Comparison of ENCODE assay signal across 8 mouse cellular contexts in the genomic region with DNA sequence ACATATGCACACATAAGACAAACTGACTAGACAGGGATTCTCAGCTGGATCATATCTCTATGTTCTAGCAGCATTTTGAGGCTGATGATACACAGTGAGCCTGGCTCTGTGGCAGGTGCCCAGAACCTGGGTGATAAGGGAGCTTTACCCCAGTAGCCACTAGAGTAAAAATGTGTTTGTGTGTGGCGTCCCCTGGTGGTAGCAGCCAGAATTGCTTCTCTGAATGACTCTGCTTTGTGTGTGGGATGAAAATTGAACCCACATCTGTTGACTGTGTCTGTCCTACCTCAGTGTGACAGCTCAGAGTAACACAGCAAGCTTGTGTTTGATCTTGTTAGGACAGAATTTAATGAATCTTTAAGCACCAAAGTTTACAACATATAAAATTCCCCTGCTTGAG. TPM values are rescaled to one million over a fixed set of nuclear protein-coding genes. Genes with fewer than 3 reads are reported as not detected.
A peak's percentile ranks its signal among the peaks of the same experiment; 100 is the strongest.
DNase-seq lines count a peak whose midpoint lies in the region; ATAC-seq lines count a peak whose summit lies in the region.
"Not testable (repeated sequence)": the region's sequence is repeated elsewhere in the genome, so short reads cannot be mapped to it uniquely, and the experiment has no call there.
"Had no signal": no experiment of that assay in that cellular context is flagged by ENCODE, and none has a peak within 500 bp of the region (broad histone marks: within the 10 kb centered on the region; RNA-seq: fewer than 3 reads in every experiment).

No protein-coding gene starts in this region.

- peak; percentile 55 for DNase-seq in adrenal gland, adult 2 months
- DNase-seq in cerebellum, postnatal 4 days (ENCODE audit: low spot score in 2 of 2): peak; percentile 35 to 71
- DNase-seq in gastrocnemius, postnatal 10 days: peak; percentile 64
- peak; percentile 79 for DNase-seq in kidney, adult 18-20 months
- DNase-seq in left cerebral cortex, postnatal 25 days (ENCODE audit: low spot score in 2 of 2): peak; percentile 73 to 75
- peak; percentile 98 for DNase-seq in midbrain, embryonic 11.5 days (ENCODE audit: low spot score, missing footprints)
- DNase-seq in spleen, postnatal 4 days (ENCODE audit: low spot score in 2 of 2): peak; percentile 55 to 80

- not testable (repeated sequence) for H3K4me1 ChIP-seq in midbrain, embryonic 11.5 days (ENCODE audit: control insufficient read depth, insufficient read depth, low read length)

- H3K36me3 ChIP-seq in midbrain, embryonic 11.5 days (ENCODE audit: control insufficient read depth, insufficient read depth, low read length): not testable (repeated sequence)

- H3K4me2 ChIP-seq in midbrain, embryonic 11.5 days: not testable (repeated sequence)

- H3K9me3 ChIP-seq in midbrain, embryonic 11.5 days (ENCODE audit: control insufficient read depth, low read length): not testable (repeated sequence)

- H3K9ac ChIP-seq in midbrain, embryonic 11.5 days (ENCODE audit: low read length): not testable (repeated sequence)

- H3K27ac ChIP-seq in midbrain, embryonic 11.5 days (ENCODE audit: low read depth, low read length): not testable (repeated sequence)

- peaks cover 39% of the 10 kb centered on the region for H3K27me3 ChIP-seq in midbrain, embryonic 11.5 days (ENCODE audit: control insufficient read depth, insufficient read depth, low read length)

- H3K4me3 ChIP-seq in midbrain, embryonic 11.5 days (ENCODE audit: low read depth, low read length): not testable (repeated sequence)

- intact Hi-C loops in left cerebral cortex, postnatal 25 days (cut with DNase I): loop anchor here (5.0 to 10.0 kb wide), 2 partner anchors 93 to 685 kb away; no protein-coding TSS in a partner anchor

- ATAC-seq in midbrain, embryonic 11.5 days (ENCODE audit: low FRiP score): peak; percentile 33; the same call in 1 of the 2 replicates

- 0% methylated on average over 1 of the region's 1 CpGs for whole genome bisulfite sequencing in midbrain, embryonic 11.5 days

RNA-seq across cellular contexts. Expression of gene Gja3, which starts 2.2 kb away (rescaled TPM):
- not detected for total RNA-seq in adrenal gland, adult 2 months (2021)
- 0.04 TPM in 1 of 2 replicates, not detected in the other for polyA plus RNA-seq in adrenal gland, adult 2 months (2012; rRNA removed)
- 1 to 10 TPM; 5.3 to 6.7 TPM for total RNA-seq in gastrocnemius, postnatal 10 days (2021)
- total RNA-seq in left cerebral cortex, postnatal 25 days (2021): under 1 TPM; 0.18 to 0.32 TPM
- 0.44 TPM in 1 of 2 replicates, not detected in the other for polyA plus RNA-seq in midbrain, embryonic 11.5 days (2014; fragmentation: Nextera tagmentation; extraction: Ambion mirVana)

RNA-seq across cellular contexts. Expression of gene Gjb2, which starts 44.5 kb away (rescaled TPM):
- 1 to 10 TPM in 1 of 2 experiments, under 1 TPM in 1; 0.73 to 9.6 TPM for total RNA-seq in adrenal gland, adult 2 months (2021)
- polyA plus RNA-seq in adrenal gland, adult 2 months (2012; rRNA removed): 6.4 and 14.0 TPM in 2 replicates
- total RNA-seq in gastrocnemius, postnatal 10 days (2021): under 1 TPM; 0.31 to 0.95 TPM
- total RNA-seq in left cerebral cortex, postnatal 25 days (2021): 10 to 100 TPM; 11.5 to 11.9 TPM
- polyA plus RNA-seq in midbrain, embryonic 11.5 days (2014; fragmentation: Nextera tagmentation; extraction: Ambion mirVana): 6.7 and 7.5 TPM in 2 replicates

RNA-seq across cellular contexts. Expression of gene Gm4491, which starts 55.6 kb away (rescaled TPM):
- total RNA-seq in adrenal gland, adult 2 months (2021): not detected
- not detected in 2 replicates for polyA plus RNA-seq in adrenal gland, adult 2 months (2012; rRNA removed)
- not detected for total RNA-seq in gastrocnemius, postnatal 10 days (2021)
- under 1 TPM; 0.50 to 0.62 TPM for total RNA-seq in left cerebral cortex, postnatal 25 days (2021)
- not detected in 2 replicates for polyA plus RNA-seq in midbrain, embryonic 11.5 days (2014; fragmentation: Nextera tagmentation; extraction: Ambion mirVana)
- polyA plus RNA-seq: heart, embryonic 11.5 days had no signal

Comparison
In these comparisons a context has a peak if more than half of its experiments do, and no peak if none do; other contexts are left out.
1. RNA of gene Gja3, which starts 2.2 kb away (total RNA-seq): 5.3 to 6.7 TPM in gastrocnemius, postnatal 10 days; 0.18 to 0.32 TPM in left cerebral cortex, postnatal 25 days and not detected in adrenal gland, adult 2 months; every median in the first group is over 4 times any median in the second.
2. Peak in every context shown above with its lines, with median percentiles within 50 percentile points of each other: DNase-seq.